ENCODE assay signal across 8 mouse cellular contexts in genomic region chr8:126971314-126971664, GRCm38 (mm10). TPM values are rescaled to one million over a fixed set of nuclear protein-coding genes. Genes with fewer than 3 reads are reported as not detected.
DNase-seq lines count a peak whose midpoint lies in the region; ATAC-seq lines count a peak whose summit lies in the region.

No protein-coding gene starts in this region.

- DNase-seq in heart, embryonic 10.5 days (ENCODE audit: low spot score) = no peak
- DNase-seq in heart, postnatal 14 days = no peak
- no peak for DNase-seq in forebrain, embryonic 11.5 days (ENCODE audit: low spot score)
- no peak for DNase-seq in liver, embryonic 13.5 days
- DNase-seq in cerebellum, adult 9-11 months = no peak
- DNase-seq in c-Kit-positive CD71-positive TER-119-positive erythroid progenitor cells, embryonic 14.5 days (ENCODE audit: low spot score) = no peak
- DNase-seq in cerebellum, adult 9-10 months = no peak

- H3K27me3 ChIP-seq in heart, embryonic 10.5 days (ENCODE audit: insufficient read depth, poor library complexity, severe bottlenecking) = peaks cover 2% of the 10 kb centered on the region; the same call in 1 of the 2 replicates
- no peaks in the 10 kb centered on the region for H3K27me3 ChIP-seq in forebrain, embryonic 11.5 days (ENCODE audit: control insufficient read depth, insufficient read depth, low read length)
- peaks cover 1% of the 10 kb centered on the region; the same call in 1 of the 2 replicates for H3K27me3 ChIP-seq in liver, embryonic 13.5 days

- peaks cover 30% of the 10 kb centered on the region for H3K36me3 ChIP-seq in heart, embryonic 10.5 days
- H3K36me3 ChIP-seq in forebrain, embryonic 11.5 days (ENCODE audit: control insufficient read depth, insufficient read depth, low read length) = no peaks in the 10 kb centered on the region
- H3K36me3 ChIP-seq in liver, embryonic 13.5 days = peaks cover 31% of the 10 kb centered on the region

- 10% methylated on average over 13 of the region's 13 CpGs for WGBS in heart, embryonic 10.5 days
- WGBS in forebrain, embryonic 11.5 days = 14% methylated on average over 13 of the region's 13 CpGs
- 15% methylated on average over 13 of the region's 13 CpGs for WGBS in liver, embryonic 13.5 days (ENCODE audit: insufficient replicate concordance)

- intact Hi-C loops in heart, postnatal 14 days (cut with DNase I) = loop anchor here (5.0 to 10.0 kb wide), 2 partner anchors 714 to 896 kb away; no protein-coding TSS in a partner anchor

- peak overlapping the region; percentile 89 for H3K27ac ChIP-seq in heart, embryonic 10.5 days
- H3K27ac ChIP-seq in forebrain, embryonic 11.5 days (ENCODE audit: low read depth, low read length) = no peak overlapping the region
- H3K27ac ChIP-seq in liver, embryonic 13.5 days = peak overlapping the region; percentile 68

- peak overlapping the region; percentile 98 for H3K4me3 ChIP-seq in heart, embryonic 10.5 days
- peak overlapping the region; percentile 96 for H3K4me3 ChIP-seq in forebrain, embryonic 11.5 days (ENCODE audit: low read depth, low read length)
- peak overlapping the region; percentile 86 for H3K4me3 ChIP-seq in liver, embryonic 13.5 days (replicated peaks)

- H3K4me1 ChIP-seq in heart, embryonic 10.5 days = peaks cover 9% of the 10 kb centered on the region; the same call in 1 of the 2 replicates
- peaks cover 3% of the 10 kb centered on the region; the same call in 1 of the 2 replicates for H3K4me1 ChIP-seq in forebrain, embryonic 11.5 days (replicated peaks; ENCODE audit: control insufficient read depth, insufficient read depth, low read length)
- H3K4me1 ChIP-seq in liver, embryonic 13.5 days (replicated peaks) = peaks cover 51% of the 10 kb centered on the region

- H3K9me3 ChIP-seq in heart, embryonic 10.5 days = no peaks in the 10 kb centered on the region
- no peaks in the 10 kb centered on the region for H3K9me3 ChIP-seq in forebrain, embryonic 11.5 days (ENCODE audit: control insufficient read depth, low read length)
- no peaks in the 10 kb centered on the region for H3K9me3 ChIP-seq in liver, embryonic 13.5 days (replicated peaks)

- peak overlapping the region; percentile 65 for H3K4me2 ChIP-seq in forebrain, embryonic 11.5 days (ENCODE audit: low read depth, low read length, severe bottlenecking)
- H3K4me2 ChIP-seq in liver, embryonic 13.5 days = peak overlapping the region; percentile 87

- H3K9ac ChIP-seq in forebrain, embryonic 11.5 days (ENCODE audit: low read length) = peak overlapping the region; percentile 37
- H3K9ac ChIP-seq in liver, embryonic 13.5 days = peak overlapping the region; percentile 84

- ATAC-seq in CD4-positive, CD25-positive, alpha-beta regulatory T cell, adult 4 months = peak; percentile 5
- peak; percentile 62; the same call in 1 of the 2 replicates for ATAC-seq in forebrain, embryonic 11.5 days (replicated peaks; ENCODE audit: low FRiP score)
- peak; percentile 16 for ATAC-seq in liver, embryonic 13.5 days (ENCODE audit: low read depth)

RNA-seq across cellular contexts. Expression of gene Rbm34, which starts 0.4 kb away (rescaled TPM):
- 14.0 and 25.0 TPM in 2 replicates for polyA plus RNA-seq in heart, embryonic 10.5 days (2016; fragmentation: Nextera tagmentation; extraction: Ambion mirVana)
- 1 to 10 TPM; 3.5 to 4.2 TPM for total RNA-seq in heart, postnatal 14 days (2021)
- polyA plus RNA-seq in CD4-positive, CD25-positive, alpha-beta regulatory T cell, adult 4 months (2017; shearing (Covaris generic)) = 10 to 100 TPM; 12.7 to 20.8 TPM
- polyA plus RNA-seq in forebrain, embryonic 11.5 days (2014; fragmentation: Nextera tagmentation; extraction: Ambion mirVana) = 29.8 and 31.1 TPM in 2 replicates
- 16.5 and 19.2 TPM in 2 replicates for polyA plus RNA-seq in liver, embryonic 13.5 days (2015; fragmentation: Nextera tagmentation; extraction: Ambion mirVana)

RNA-seq across cellular contexts. Expression of gene Tomm20, which starts 25.6 kb away (rescaled TPM):
- 276 and 307 TPM in 2 replicates for polyA plus RNA-seq in heart, embryonic 10.5 days (2016; fragmentation: Nextera tagmentation; extraction: Ambion mirVana)
- 10 to 100 TPM; 66.9 to 87.0 TPM for total RNA-seq in heart, postnatal 14 days (2021)
- 10 to 100 TPM; 28.5 to 80.4 TPM for polyA plus RNA-seq in CD4-positive, CD25-positive, alpha-beta regulatory T cell, adult 4 months (2017; shearing (Covaris generic))
- polyA plus RNA-seq in forebrain, embryonic 11.5 days (2014; fragmentation: Nextera tagmentation; extraction: Ambion mirVana) = 219 and 231 TPM in 2 replicates
- polyA plus RNA-seq in liver, embryonic 13.5 days (2015; fragmentation: Nextera tagmentation; extraction: Ambion mirVana) = 202 and 204 TPM in 2 replicates

Comparison
In these comparisons a context has a peak if more than half of its experiments do, and no peak if none do; other contexts are left out.
1. ATAC-seq: peak in every context shown above with its lines; median percentile 62 in forebrain, embryonic 11.5 days; 16 in liver, embryonic 13.5 days; 5 in CD4-positive, CD25-positive, alpha-beta regulatory T cell, adult 4 months.